Comparison of ENCODE assay signal across 9 mouse cellular contexts in genomic region chr11:20038723-20039122, GRCm38 (mm10).
DNase-seq lines count a peak whose midpoint lies in the region; ATAC-seq and TF ChIP-seq lines count a peak whose summit lies in the region.
"Had no signal": no experiment of that assay in that cellular context is flagged by ENCODE, and none has a peak within 500 bp of the region (broad histone marks: within the 10 kb centered on the region; RNA-seq: fewer than 3 reads in every experiment).

No protein-coding gene starts in this region.

- H3K4me1 ChIP-seq in stomach, postnatal 0 days (replicated peaks; ENCODE audit: control insufficient read depth, insufficient read depth), result no peaks in the 10 kb centered on the region

- H3K27ac ChIP-seq in left cerebral cortex, adult 2 months, result peak overlapping the region; percentile 86
- no peak overlapping the region for H3K27ac ChIP-seq in stomach, postnatal 0 days (replicated peaks)
- H3K27ac ChIP-seq: heart, embryonic 13.5 days had no signal

- H3K4me3 ChIP-seq in left cerebral cortex, adult 2 months, result no peak overlapping the region; the same call in 1 of the 2 replicates
- no peak overlapping the region for H3K4me3 ChIP-seq in stomach, postnatal 0 days (ENCODE audit: low read depth, low read length)
- H3K4me3 ChIP-seq: heart, embryonic 13.5 days had no signal

- H3K4me2 ChIP-seq in stomach, postnatal 0 days (replicated peaks; ENCODE audit: low read depth), result no peak overlapping the region
- H3K4me2 ChIP-seq: heart, embryonic 13.5 days had no signal

- no peaks in the 10 kb centered on the region for H3K36me3 ChIP-seq in stomach, postnatal 0 days (ENCODE audit: control insufficient read depth, insufficient read depth, low read length)
- H3K36me3 ChIP-seq: heart, embryonic 13.5 days had no signal

- DNase-seq in layer of hippocampus, postnatal 14 days (ENCODE audit: low spot score in 2 of 2), result peak; percentile 34 to 52
- no peak for DNase-seq in layer of hippocampus, adult 9-10 months (ENCODE audit: low spot score)
- peak; percentile 65 to 74 for DNase-seq in cerebellum, postnatal 25 days
- DNase-seq in left cerebral cortex, adult 2 months (ENCODE audit: extremely low spot score in 1 of 2, low spot score in 2 of 2), result peak; percentile 70 to 73
- DNase-seq in retina, postnatal 1 day, result peak; percentile 50
- no peak for DNase-seq in thymus, postnatal 4 days
- DNase-seq in stomach, postnatal 0 days (ENCODE audit: low spot score), result no peak

- intact Hi-C loops in left cerebral cortex, adult 2 months (cut with DNase I), result loop anchor here (1.0 to 2.0 kb wide), 2 partner anchors 114 to 204 kb away; partner anchors contain the start of gene Spred2

- no peak for ATAC-seq in granulocyte monocyte progenitor cell, adult 5-6 weeks (replicated peaks; ENCODE audit: poor library complexity, severe bottlenecking)
- no peak for ATAC-seq in stomach, postnatal 0 days (ENCODE audit: low FRiP score, low TSS enrichment)

- 33% methylated on average over 8 of the region's 8 CpGs for WGBS in stomach, postnatal 0 days

- H3K9me3 ChIP-seq in stomach, postnatal 0 days (ENCODE audit: control insufficient read depth, low read length), result no peaks in the 10 kb centered on the region
- H3K9me3 ChIP-seq: heart, embryonic 13.5 days had no signal

- no peak for TF ChIP-seq EP300 in stomach, postnatal 0 days (optimal IDR thresholded peaks at IDR 0.05)

- H3K27me3 ChIP-seq in stomach, postnatal 0 days (ENCODE audit: control insufficient read depth, insufficient read depth, low read length), result no peaks in the 10 kb centered on the region

- no peak; the same call in 1 of the 2 replicates for TF ChIP-seq CTCF in left cerebral cortex, adult 2 months (IDR thresholded peaks at IDR 0.05)
- no peak for TF ChIP-seq CTCF in stomach, postnatal 0 days (IDR thresholded peaks at IDR 0.05; ENCODE audit: low read depth)

- H3K9ac ChIP-seq in stomach, postnatal 0 days (ENCODE audit: low read length), result no peak overlapping the region
- H3K9ac ChIP-seq: heart, embryonic 13.5 days had no signal

Comparison
In these comparisons a context has a peak if more than half of its experiments do, and no peak if none do; other contexts are left out.
1. DNase-seq: peak in layer of hippocampus, postnatal 14 days (2 of 2), cerebellum, postnatal 25 days (2 of 2), left cerebral cortex, adult 2 months (2 of 2) and retina, postnatal 1 day (single experiment); none in layer of hippocampus, adult 9-10 months (single experiment), thymus, postnatal 4 days (single experiment) and stomach, postnatal 0 days (single experiment).